Mouse (Mus musculus): ENCODE results near the gene Dennd4a.

- TF ChIP-seq CTCF (IDR thresholded peaks at IDR 0.05; ENCODE audit: low read depth, low read length), result no peak
- no peak for TF ChIP-seq GATA1 (IDR thresholded peaks at IDR 0.05; ENCODE audit: borderline replicate concordance, low read length)
- TF ChIP-seq TAL1 (conservative IDR thresholded peaks at IDR 0.05; ENCODE audit: low read depth, low read length), result no peak
- TF ChIP-seq GATA2 (IDR thresholded peaks at IDR 0.05; ENCODE audit: borderline replicate concordance, low read depth, low read length), result no peak
- peak; percentile 74; the same call in 1 of the 2 replicates for TF ChIP-seq POLR2AphosphoS5 (IDR thresholded peaks at IDR 0.05; ENCODE audit: insufficient replicate concordance, low read depth, low read length)
Measured at GRCm38 (mm10) chr9:64925771-64926170, 114.6 kb downstream of the Dennd4a start.
